Mouse (Mus musculus) retina, adult 2 months (tissue): ENCODE measurements around the gene Dpp4.

Experiments
- DNase-seq: peaks from one replicate; pipeline ENCODE4 v3.0.0-alpha.2; 2012; ENCODE audit warnings: low read depth, low spot score

Gene Dpp4

DNA sequence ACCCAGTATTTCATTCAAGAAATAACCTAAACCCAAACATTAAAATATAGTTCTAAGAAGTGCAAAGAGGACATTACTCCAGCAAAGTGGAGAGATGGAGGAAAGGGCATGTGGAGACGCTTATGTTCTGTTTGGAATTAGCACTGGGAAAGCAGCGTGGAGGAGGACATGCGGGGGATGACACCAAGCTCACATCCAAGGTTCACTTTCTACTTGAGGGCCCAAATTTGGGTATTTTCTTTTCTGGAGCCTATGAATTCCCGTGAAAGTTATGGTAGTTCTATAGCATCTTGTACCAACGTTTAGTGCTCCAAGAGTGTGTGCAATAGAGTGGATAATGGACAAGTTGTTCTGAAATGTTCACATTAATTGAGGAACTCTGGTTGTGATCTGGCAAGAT is 105.1 kb downstream of the Dpp4 start:
- no peak for DNase-seq

DNA sequence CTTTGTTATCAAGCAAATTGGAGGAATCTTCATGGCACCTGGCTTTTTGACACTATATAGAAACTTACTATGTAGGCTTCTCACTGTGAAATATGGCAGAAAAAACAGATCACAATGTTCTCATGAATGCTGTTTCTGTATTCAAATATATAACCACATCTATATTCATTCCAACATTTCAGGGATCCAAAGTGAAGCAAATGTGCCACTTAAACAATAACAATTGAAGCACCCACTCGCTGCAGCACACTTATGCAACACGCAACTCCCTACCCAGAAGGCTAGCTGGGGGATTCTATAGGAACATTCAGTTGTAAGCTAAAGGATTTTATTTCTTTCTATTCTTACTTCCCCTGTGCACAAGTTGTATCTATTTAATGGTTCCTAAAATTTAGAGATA is 110.3 kb downstream of the Dpp4 start:
- no peak for DNase-seq

DNA sequence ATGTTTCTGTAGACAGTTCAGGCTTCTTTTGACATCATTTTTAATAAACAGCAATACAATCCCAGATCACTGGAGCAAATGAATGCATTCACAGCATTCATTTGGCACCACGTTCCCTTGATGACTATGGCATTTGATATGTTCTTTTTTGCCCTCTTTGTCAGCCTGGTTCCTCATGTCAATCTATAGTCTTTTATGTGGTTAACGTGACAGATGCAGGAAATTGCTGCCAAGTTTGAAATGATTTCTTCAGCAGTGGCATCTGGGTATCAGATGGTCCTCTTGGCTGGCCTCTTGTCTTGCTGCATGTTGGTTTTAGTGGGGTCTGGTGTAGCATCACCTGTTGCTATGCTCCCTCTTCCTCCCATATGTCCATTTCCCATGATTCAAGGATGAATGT is 118.2 kb downstream of the Dpp4 start:
- DNase-seq = no peak

DNA sequence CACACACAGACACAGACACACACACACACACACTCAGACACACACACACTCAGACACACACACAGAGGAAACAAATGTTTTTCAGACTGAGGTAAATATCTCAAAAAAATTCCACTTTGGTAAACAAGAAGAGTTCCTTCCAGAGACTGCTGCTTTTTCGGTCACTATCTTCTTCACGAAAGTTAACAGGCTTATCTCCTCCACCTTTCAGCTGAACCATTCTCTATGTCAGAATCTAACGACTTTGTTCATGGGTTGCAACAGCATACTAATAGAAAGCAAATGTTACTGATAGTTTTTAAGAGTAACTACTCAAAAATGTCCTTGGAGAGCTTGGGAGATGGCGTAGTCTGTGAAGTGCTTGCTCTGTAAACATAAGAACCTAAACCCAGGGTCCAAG is 124.5 kb downstream of the Dpp4 start:
- no peak for DNase-seq

DNA sequence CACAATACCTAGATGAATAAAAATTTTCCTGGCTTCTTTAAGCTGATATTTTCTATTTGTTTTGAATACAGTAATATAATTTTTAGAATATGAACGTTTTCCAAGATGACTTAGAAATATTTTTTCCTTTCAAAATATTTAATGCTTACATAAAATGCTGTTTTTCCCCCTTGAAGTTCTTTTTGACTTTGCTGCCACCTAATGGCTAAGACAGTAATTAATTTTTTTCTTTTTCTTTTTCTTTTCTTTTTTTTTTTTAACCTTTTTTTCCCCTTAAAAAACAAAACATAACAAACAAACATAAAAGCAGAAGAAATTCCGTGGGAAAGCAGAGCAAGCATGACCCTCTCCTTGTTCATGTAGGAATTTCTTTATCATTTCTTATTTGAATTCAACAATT is 126.2 kb downstream of the Dpp4 start:
- DNase-seq = no peak

DNA sequence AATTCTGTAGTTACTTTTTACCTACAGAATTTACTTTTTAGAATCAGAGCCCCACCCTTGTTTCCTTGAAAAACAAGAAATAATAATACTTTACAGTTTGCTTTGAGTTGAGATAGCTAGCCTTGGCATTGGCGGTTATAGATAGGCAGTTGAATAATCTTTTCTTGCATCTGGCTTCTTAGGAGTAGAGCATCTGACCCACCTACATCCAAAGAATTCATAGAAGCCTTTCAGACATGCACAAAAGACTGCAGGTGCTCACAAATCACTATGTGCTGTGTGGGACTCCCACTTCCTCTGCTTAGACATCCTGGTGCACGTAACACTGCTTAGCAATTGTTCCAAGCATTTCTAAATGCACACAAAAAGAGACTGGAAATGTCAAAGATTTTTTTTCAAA is 127.0 kb downstream of the Dpp4 start:
- no peak for DNase-seq
